Mouse (Mus musculus) activated CD4-positive, CD25-positive, alpha-beta regulatory T cell (primary cell): ENCODE results near the gene Izumo3. TPM values are rescaled to one million over a fixed set of nuclear protein-coding genes. Genes with fewer than 3 reads are reported as not detected.

Experiments
- polyA plus RNA-seq, 2 experiments: library from polyadenylated mRNA; unstranded; fragments of 100-300 nt; shearing (Covaris generic); gene quantifications; one replicate each; pipeline ENCODE4 v1.2.1; 2017

Gene Izumo3
- not detected for polyA plus RNA-seq

DNA sequence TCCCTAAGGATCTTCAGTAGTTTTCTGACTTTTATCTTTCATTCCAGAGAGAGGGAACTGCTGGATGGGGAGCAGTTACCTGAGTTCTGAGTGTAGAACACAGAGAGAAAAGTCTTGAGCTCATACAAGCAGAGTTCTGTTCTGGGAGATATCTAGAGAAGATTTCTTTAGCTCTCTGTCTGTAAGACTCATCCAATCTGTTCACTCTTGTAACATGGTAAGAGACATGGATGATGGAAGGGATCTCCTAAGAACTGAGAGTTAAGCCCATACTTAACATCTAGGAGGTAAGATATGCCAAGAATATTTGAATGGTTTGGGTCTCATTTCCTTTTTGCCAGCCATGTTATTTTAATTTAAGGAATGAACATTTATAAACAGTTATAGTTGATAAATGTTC is at the start of gene Izumo3:
Gene Izumo3, minus strand, starts transcription at position 101 of the 400 bp plus-strand sequence.

DNA sequence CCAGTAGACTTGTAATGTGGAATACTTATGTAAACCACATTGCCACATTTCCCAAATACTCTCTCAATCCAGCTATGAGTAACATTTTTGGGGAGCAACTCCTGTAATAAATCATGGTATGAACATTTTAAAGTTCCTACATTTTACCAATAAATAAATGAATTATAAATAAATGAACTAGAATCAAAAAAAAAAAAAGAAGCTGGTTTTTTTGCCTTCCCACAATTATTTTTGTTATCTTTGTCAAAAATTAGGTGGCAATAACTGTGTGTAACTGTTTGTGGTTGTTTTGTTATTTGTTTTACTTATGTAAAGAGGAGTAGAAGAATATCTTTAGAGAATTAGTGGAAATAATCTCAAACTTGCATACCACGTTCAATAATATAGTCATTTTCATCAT is 44.6 kb upstream of the Izumo3 start, which contains the start of gene Gm12666:
Gene Gm12666, minus strand, starts transcription at position 101 of the 400 bp plus-strand sequence.

Other genes starting within 250 kb of the Izumo3 start
- gene Gm12666, start 44.5 kb upstream of the Izumo3 start, polyA plus RNA-seq, result not detected